17 mouse cellular contexts compared by ENCODE assay signal in genomic region chr9:90244301-90245151, GRCm38 (mm10). TPM values are rescaled to one million over a fixed set of nuclear protein-coding genes. Genes with fewer than 3 reads are reported as not detected.
DNase-seq lines count a peak whose midpoint lies in the region; ATAC-seq and TF ChIP-seq lines count a peak whose summit lies in the region.
"Had no signal": no experiment of that assay in that cellular context is flagged by ENCODE, and none has a peak within 500 bp of the region (broad histone marks: within the 10 kb centered on the region; RNA-seq: fewer than 3 reads in every experiment).

No protein-coding gene starts in this region.

- no peaks in the 10 kb centered on the region for H3K27me3 ChIP-seq in liver, embryonic 11.5 days (replicated peaks; ENCODE audit: control insufficient read depth, insufficient read depth, low read length)
- no peaks in the 10 kb centered on the region for H3K27me3 ChIP-seq in liver, embryonic 14.5 days (ENCODE audit: control insufficient read depth, insufficient read depth, low read length)
- H3K27me3 ChIP-seq in hindbrain, postnatal 0 days (ENCODE audit: insufficient read depth, low read length), result no peaks in the 10 kb centered on the region
- H3K27me3 ChIP-seq: heart, embryonic 15.5 days; limb, embryonic 12.5 days; midbrain, embryonic 15.5 days; neural tube, embryonic 13.5 days had no signal

- H3K4me2 ChIP-seq in liver, embryonic 11.5 days, result no peak overlapping the region
- no peak overlapping the region for H3K4me2 ChIP-seq in liver, embryonic 14.5 days (ENCODE audit: low read depth)
- H3K4me2 ChIP-seq in hindbrain, postnatal 0 days (ENCODE audit: low read depth, low read length), result no peak overlapping the region
- H3K4me2 ChIP-seq: heart, embryonic 15.5 days; limb, embryonic 12.5 days; midbrain, embryonic 15.5 days; neural tube, embryonic 13.5 days had no signal

- peaks cover 51% of the 10 kb centered on the region for H3K4me1 ChIP-seq in liver, embryonic 11.5 days (replicated peaks; ENCODE audit: control insufficient read depth, insufficient read depth, low read length)
- H3K4me1 ChIP-seq in liver, embryonic 14.5 days (replicated peaks; ENCODE audit: control insufficient read depth in 2 of 2, insufficient read depth in 2 of 2, low read length in 1 of 2), result peaks cover 55 to 70% of the 10 kb centered on the region in 2 experiments
- H3K4me1 ChIP-seq in hindbrain, postnatal 0 days (ENCODE audit: insufficient read depth, low read length), result no peaks in the 10 kb centered on the region
- H3K4me1 ChIP-seq: limb, embryonic 12.5 days; midbrain, embryonic 15.5 days; neural tube, embryonic 13.5 days had no signal

- H3K9me3 ChIP-seq in liver, embryonic 11.5 days (ENCODE audit: control insufficient read depth, low read length), result no peaks in the 10 kb centered on the region
- no peaks in the 10 kb centered on the region for H3K9me3 ChIP-seq in liver, embryonic 14.5 days (ENCODE audit: control insufficient read depth, low read length)
- no peaks in the 10 kb centered on the region for H3K9me3 ChIP-seq in hindbrain, postnatal 0 days (ENCODE audit: low read length)
- H3K9me3 ChIP-seq: heart, embryonic 15.5 days; limb, embryonic 12.5 days; midbrain, embryonic 15.5 days; neural tube, embryonic 13.5 days had no signal

- TF ChIP-seq CTCF in liver, embryonic 14.5 days (IDR thresholded peaks at IDR 0.05; ENCODE audit: low read depth), result no peak
- no peak for TF ChIP-seq CTCF in hindbrain, postnatal 0 days (IDR thresholded peaks at IDR 0.05; ENCODE audit: low read depth)

- TF ChIP-seq EP300 in liver, embryonic 14.5 days (IDR thresholded peaks at IDR 0.05; ENCODE audit: low read depth), result no peak

- 76% methylated on average over 15 of the region's 15 CpGs for WGBS in liver, embryonic 11.5 days
- 66% methylated on average over 15 of the region's 15 CpGs for WGBS in liver, embryonic 14.5 days (ENCODE audit: insufficient replicate concordance)
- 90% methylated on average over 15 of the region's 15 CpGs for WGBS in hindbrain, postnatal 0 days

- no peak for DNase-seq in liver, embryonic 11.5 days (ENCODE audit: low spot score)
- no peak for DNase-seq in liver
- no peak for DNase-seq in liver, embryonic 14.5 days (ENCODE audit: low read depth in 3 of 3, low spot score in 3 of 3)
- peak; percentile 48 to 72 for DNase-seq in natural killer cell, adult 2 months (ENCODE audit: low spot score in 2 of 2)
- no peak for DNase-seq in hindbrain, postnatal 0 days (ENCODE audit: low spot score)
- DNase-seq in cerebellum, adult 8-10 months, result no peak
- no peak for DNase-seq in cerebellum, adult 11-12 months
- DNase-seq: cerebellum, adult 9-10 months; gastrocnemius, postnatal 36 days; kidney, postnatal 36 days had no signal

- H3K36me3 ChIP-seq in liver, embryonic 11.5 days (ENCODE audit: control insufficient read depth, insufficient read depth, low read length), result peaks cover 7% of the 10 kb centered on the region; the same call in 1 of the 2 replicates
- peaks cover 48% of the 10 kb centered on the region for H3K36me3 ChIP-seq in liver, embryonic 14.5 days (replicated peaks; ENCODE audit: control insufficient read depth, insufficient read depth, low read depth)
- H3K36me3 ChIP-seq in hindbrain, postnatal 0 days (ENCODE audit: insufficient read depth, low read length), result peaks cover 3% of the 10 kb centered on the region; the same call in 1 of the 2 replicates
- H3K36me3 ChIP-seq: midbrain, embryonic 15.5 days had no signal

- peak overlapping the region; percentile 40; the same call in 1 of the 2 replicates for H3K27ac ChIP-seq in liver, embryonic 11.5 days (ENCODE audit: low read depth, low read length)
- peak overlapping the region; percentile 64 for H3K27ac ChIP-seq in liver, embryonic 14.5 days
- no peak overlapping the region for H3K27ac ChIP-seq in hindbrain, postnatal 0 days
- H3K27ac ChIP-seq: heart, embryonic 15.5 days; limb, embryonic 12.5 days; midbrain, embryonic 15.5 days; neural tube, embryonic 13.5 days had no signal

- ATAC-seq in liver, embryonic 11.5 days (replicated peaks; ENCODE audit: low FRiP score), result no peak
- peak; percentile 24 for ATAC-seq in activated CD4-positive, CD25-positive, alpha-beta regulatory T cell, adult 4 months
- no peak for ATAC-seq in liver, embryonic 14.5 days (ENCODE audit: insufficient read depth)
- no peak for ATAC-seq in hindbrain, postnatal 0 days
- ATAC-seq: intestine, embryonic 16.5 days; midbrain, embryonic 15.5 days had no signal

- H3K9ac ChIP-seq in liver, embryonic 11.5 days (ENCODE audit: low read depth, low read length), result peak overlapping the region; percentile 12; the same call in 1 of the 2 replicates
- H3K9ac ChIP-seq in liver, embryonic 14.5 days (replicated peaks), result no peak overlapping the region; the same call in 1 of the 2 replicates
- no peak overlapping the region for H3K9ac ChIP-seq in hindbrain, postnatal 0 days (replicated peaks; ENCODE audit: low read length)
- H3K9ac ChIP-seq: heart, embryonic 15.5 days; limb, embryonic 12.5 days; midbrain, embryonic 15.5 days; neural tube, embryonic 13.5 days had no signal

- H3K4me3 ChIP-seq in liver, embryonic 11.5 days (ENCODE audit: low read depth, low read length), result no peak overlapping the region
- H3K4me3 ChIP-seq in liver, embryonic 14.5 days (ENCODE audit: insufficient read depth in 1 of 2, low read depth in 2 of 2, low read length in 2 of 2), result no peak overlapping the region
- H3K4me3 ChIP-seq in hindbrain, postnatal 0 days (ENCODE audit: low read length), result no peak overlapping the region
- H3K4me3 ChIP-seq: erythroblast, embryonic 14.5 days; heart, embryonic 15.5 days; limb, embryonic 12.5 days; midbrain, embryonic 15.5 days; neural tube, embryonic 13.5 days had no signal

RNA-seq across cellular contexts. Expression of gene Tbc1d2b, which starts 26.1 kb away (rescaled TPM):
- polyA plus RNA-seq in liver, embryonic 11.5 days (2014; fragmentation: Nextera tagmentation; extraction: Ambion mirVana), result 13.2 and 14.2 TPM in 2 replicates
- 10 to 100 TPM; 10.2 to 11.4 TPM for polyA plus RNA-seq in activated CD4-positive, CD25-positive, alpha-beta regulatory T cell, adult 4 months (2017; shearing (Covaris generic))
- 9.8 and 10.1 TPM in 2 replicates for polyA plus RNA-seq in liver, embryonic 14.5 days (2012; rRNA removed)
- 6.5 and 9.5 TPM in 2 replicates for polyA plus RNA-seq in liver, embryonic 14.5 days (2014; fragmentation: Nextera tagmentation; extraction: Ambion mirVana)
- 17.7 and 23.1 TPM in 2 replicates for total RNA-seq in hindbrain, postnatal 0 days (2014; rRNA removed)
- polyA plus RNA-seq in hindbrain, postnatal 0 days (2015; fragmentation: Nextera tagmentation; extraction: Ambion mirVana), result 3.8 and 4.1 TPM in 2 replicates

Comparison
In these comparisons a context has a peak if more than half of its experiments do, and no peak if none do; other contexts are left out.
1. DNase-seq: peak in natural killer cell, adult 2 months (2 of 2); none in liver, embryonic 11.5 days (single experiment), liver (single experiment), liver, embryonic 14.5 days (0 of 3), hindbrain, postnatal 0 days (single experiment), cerebellum, adult 8-10 months (single experiment) and cerebellum, adult 11-12 months (single experiment).